Mouse (Mus musculus): ENCODE results near the gene Morn2. TPM values are rescaled to one million over a fixed set of nuclear protein-coding genes. Genes with fewer than 3 reads are reported as not detected.
A peak's percentile ranks its signal among the peaks of the same experiment; 100 is the strongest.

The Morn2 gene
- polyA plus RNA-seq, 1 experiment from 2014 or later: 11.4 TPM

DNA sequence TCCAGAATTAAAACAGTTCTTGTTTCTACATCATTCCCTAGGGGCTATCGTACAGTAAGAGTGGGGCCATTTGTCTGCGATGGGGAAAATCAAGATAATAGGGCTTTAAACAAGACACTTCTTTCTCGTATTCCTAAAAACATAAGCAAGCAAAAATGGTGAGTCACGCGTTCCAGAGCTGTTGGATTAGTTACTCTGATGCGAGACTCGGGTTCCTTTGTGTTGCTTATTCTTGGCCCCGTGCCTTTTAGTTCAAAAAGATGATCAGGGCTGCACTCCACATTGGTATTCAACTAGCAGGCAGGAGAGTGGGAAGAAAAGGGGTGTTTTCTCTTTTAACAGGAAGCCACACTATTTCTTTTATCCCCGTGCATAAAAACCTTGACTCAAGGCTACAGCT lies 21.8 kb downstream of the Morn2 start:
- WGBS (ENCODE audit: insufficient replicate concordance): 72% methylated on average over 9 of the region's 9 CpGs
- Histone ChIP-seq H3K4me2 (ENCODE audit: low read depth, low read length) (no peak overlapping the region), H3K36me3 (replicated peaks; ENCODE audit: insufficient read depth, low read length) (no peaks in the 10 kb centered on the region), H3K4me3 (ENCODE audit: low read depth, low read length) (no peak overlapping the region), H3K9ac (replicated peaks) (no peak overlapping the region), H3K27me3 (ENCODE audit: insufficient read depth, low read length) (no peaks in the 10 kb centered on the region), H3K4me1 (ENCODE audit: insufficient read depth) (no peaks in the 10 kb centered on the region), H3K27ac (ENCODE audit: low read depth) (no peak overlapping the region), H3K9me3 (ENCODE audit: low read length) (no peaks in the 10 kb centered on the region)
- TF ChIP-seq EP300 (IDR thresholded peaks at IDR 0.05; ENCODE audit: low read depth) (no peak), CTCF (IDR thresholded peaks at IDR 0.05; ENCODE audit: low read depth) (no peak)
- no peak for DNase-seq
- no peak for ATAC-seq

DNA sequence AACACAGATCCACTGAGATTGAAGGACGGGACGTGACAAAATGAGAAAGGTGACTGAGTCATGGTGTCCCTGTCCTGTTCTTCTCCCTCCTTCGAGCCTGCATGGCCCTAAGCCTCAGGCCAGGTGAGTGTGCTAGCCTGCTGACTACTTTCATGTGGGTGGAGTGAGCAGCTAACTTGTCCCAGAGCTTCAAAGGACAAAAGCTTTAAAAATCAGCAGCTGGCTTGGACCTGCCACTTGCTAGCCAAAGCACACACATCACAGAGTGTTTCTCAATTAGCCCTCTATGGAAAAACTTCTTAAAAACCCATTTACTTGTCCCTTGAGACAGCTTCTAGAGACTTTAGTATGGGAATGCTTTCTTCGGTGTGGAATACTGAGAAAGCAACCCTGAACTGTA lies 22.4 kb downstream of the Morn2 start:
- WGBS (ENCODE audit: insufficient replicate concordance): 67% methylated on average over 4 of the region's 4 CpGs

DNA sequence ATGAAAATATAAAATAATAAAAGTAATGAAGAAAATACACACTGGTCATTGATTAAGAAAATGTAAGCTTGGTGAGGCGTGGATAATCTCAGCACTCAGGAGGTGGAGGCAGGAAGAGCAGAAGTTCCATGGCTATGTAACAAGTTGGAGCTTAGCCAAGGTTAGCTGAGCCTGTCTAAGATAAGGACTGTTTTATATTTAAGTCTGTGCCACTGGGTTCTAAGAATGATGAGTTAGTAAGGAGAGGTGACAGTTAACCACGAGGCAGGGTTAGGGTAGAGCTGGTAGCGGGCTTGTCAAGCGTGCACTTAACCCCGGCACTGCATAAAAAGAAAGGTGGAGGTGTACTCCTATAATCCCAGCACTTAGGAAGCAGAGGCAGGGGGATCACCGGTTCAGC lies 32.2 kb downstream of the Morn2 start:
- H3K27me3 ChIP-seq (ENCODE audit: insufficient read depth, low read length): no peaks in the 10 kb centered on the region
- H3K36me3 ChIP-seq (replicated peaks; ENCODE audit: insufficient read depth, low read length): no peaks in the 10 kb centered on the region
- TF ChIP-seq EP300 (IDR thresholded peaks at IDR 0.05; ENCODE audit: low read depth) (no peak), CTCF (IDR thresholded peaks at IDR 0.05; ENCODE audit: low read depth) (no peak)
- H3K4me3 ChIP-seq (ENCODE audit: low read depth, low read length): no peak overlapping the region
- no peaks in the 10 kb centered on the region for H3K9me3 ChIP-seq (ENCODE audit: low read length)
- no peaks in the 10 kb centered on the region for H3K4me1 ChIP-seq (ENCODE audit: insufficient read depth)
- DNase-seq (no peak), ATAC-seq (no peak)
- WGBS (ENCODE audit: insufficient replicate concordance): 62% methylated on average over 6 of the region's 6 CpGs
- H3K4me2 ChIP-seq (ENCODE audit: low read depth, low read length): no peak overlapping the region
- H3K9ac ChIP-seq (replicated peaks): no peak overlapping the region
- H3K27ac ChIP-seq (ENCODE audit: low read depth): no peak overlapping the region

More for the DNA sequence above, 22.4 kb downstream of the Morn2 start:
- H3K4me1 ChIP-seq (ENCODE audit: insufficient read depth): no peaks in the 10 kb centered on the region
- H3K27ac ChIP-seq (ENCODE audit: low read depth): no peak overlapping the region
- TF ChIP-seq EP300 (IDR thresholded peaks at IDR 0.05; ENCODE audit: low read depth) (no peak), CTCF (IDR thresholded peaks at IDR 0.05; ENCODE audit: low read depth) (no peak)
- no peak overlapping the region for H3K9ac ChIP-seq (replicated peaks)
- no peaks in the 10 kb centered on the region for H3K27me3 ChIP-seq (ENCODE audit: insufficient read depth, low read length)
- no peaks in the 10 kb centered on the region for H3K9me3 ChIP-seq (ENCODE audit: low read length)
- no peak overlapping the region for H3K4me3 ChIP-seq (ENCODE audit: low read depth, low read length)
- ATAC-seq: no peak
- no peaks in the 10 kb centered on the region for H3K36me3 ChIP-seq (replicated peaks; ENCODE audit: insufficient read depth, low read length)
- no peak overlapping the region for H3K4me2 ChIP-seq (ENCODE audit: low read depth, low read length)
- DNase-seq: no peak

DNA sequence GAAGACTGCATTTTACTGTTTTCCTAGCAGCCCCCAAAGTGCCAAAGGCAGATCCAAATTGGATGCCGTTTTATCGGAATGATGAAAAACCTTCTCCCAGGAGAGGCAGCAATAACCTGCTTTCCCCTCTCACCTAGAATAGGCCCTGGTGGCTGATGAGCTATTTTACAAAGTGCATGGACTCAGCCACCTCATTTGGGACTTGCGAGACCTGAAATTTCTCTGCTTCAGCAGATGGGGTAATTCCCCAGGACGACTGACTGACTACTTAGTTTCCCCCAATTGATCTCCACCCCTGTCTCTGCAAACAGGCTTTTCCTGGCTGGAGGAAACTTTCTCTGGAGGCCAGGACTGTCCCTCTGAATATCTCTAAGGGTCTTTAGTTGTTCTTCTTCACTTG lies 33.0 kb downstream of the Morn2 start:
- ATAC-seq (no peak), DNase-seq (no peak)
- Histone ChIP-seq H3K9ac (replicated peaks) (no peak overlapping the region), H3K4me2 (ENCODE audit: low read depth, low read length) (no peak overlapping the region), H3K36me3 (replicated peaks; ENCODE audit: insufficient read depth, low read length) (no peaks in the 10 kb centered on the region), H3K4me3 (ENCODE audit: low read depth, low read length) (no peak overlapping the region), H3K27me3 (ENCODE audit: insufficient read depth, low read length) (no peaks in the 10 kb centered on the region), H3K4me1 (ENCODE audit: insufficient read depth) (no peaks in the 10 kb centered on the region), H3K27ac (ENCODE audit: low read depth) (no peak overlapping the region), H3K9me3 (ENCODE audit: low read length) (no peaks in the 10 kb centered on the region)
- 68% methylated on average over 4 of the region's 4 CpGs for WGBS (ENCODE audit: insufficient replicate concordance)
- no peak for TF ChIP-seq EP300 (IDR thresholded peaks at IDR 0.05; ENCODE audit: low read depth)
- TF ChIP-seq CTCF (IDR thresholded peaks at IDR 0.05; ENCODE audit: low read depth): no peak

DNA sequence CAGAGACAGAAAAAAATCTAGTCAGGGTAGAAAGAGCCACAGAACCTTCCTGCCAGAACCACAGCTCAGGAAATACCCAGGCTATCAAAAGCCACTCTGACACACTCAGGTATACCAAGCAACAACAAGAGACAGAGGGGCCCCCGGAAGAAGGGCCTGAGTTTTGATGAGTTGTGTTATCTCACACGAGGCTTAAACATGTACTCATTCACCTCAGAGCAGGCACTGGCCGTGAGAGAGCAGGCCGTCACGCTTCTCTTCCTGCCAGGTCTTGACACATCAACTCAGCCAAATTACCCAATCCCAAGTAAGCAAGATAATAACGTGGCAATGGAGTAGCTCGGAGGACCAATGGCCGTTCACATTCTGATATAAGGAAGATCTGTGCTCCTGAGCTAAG lies 33.7 kb downstream of the Morn2 start:
- peak; percentile 26; the same call in 1 of the 2 replicates for ATAC-seq
- TF ChIP-seq CTCF (IDR thresholded peaks at IDR 0.05; ENCODE audit: low read depth) (no peak), EP300 (IDR thresholded peaks at IDR 0.05; ENCODE audit: low read depth) (no peak)
- 34% methylated on average over 8 of the region's 8 CpGs for WGBS (ENCODE audit: insufficient replicate concordance)

DNA sequence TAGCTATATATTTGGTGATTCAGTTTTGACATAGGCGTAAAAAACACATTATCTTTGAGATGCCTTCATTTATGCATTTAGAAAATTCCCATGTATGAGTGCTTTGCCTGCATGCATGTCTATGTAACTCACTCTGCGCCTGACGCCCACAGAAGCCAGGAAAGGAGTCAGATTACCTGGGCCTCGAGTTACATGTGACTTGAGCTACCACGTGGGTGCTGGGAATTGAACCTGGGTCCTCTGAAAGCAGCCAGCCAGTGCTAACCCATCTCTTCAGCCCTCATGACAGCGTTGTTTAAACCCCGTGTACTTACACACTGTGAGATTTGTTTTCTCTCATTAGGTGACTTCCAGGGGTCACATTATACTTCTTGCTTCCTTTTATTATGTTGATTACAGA lies 34.5 kb downstream of the Morn2 start:
- no peak overlapping the region for H3K4me3 ChIP-seq (ENCODE audit: low read depth, low read length)
- no peak overlapping the region for H3K27ac ChIP-seq (ENCODE audit: low read depth)
- H3K9ac ChIP-seq (replicated peaks): no peak overlapping the region
- 75% methylated on average over 7 of the region's 7 CpGs for WGBS (ENCODE audit: insufficient replicate concordance)
- DNase-seq (no peak), ATAC-seq (no peak)
- H3K27me3 ChIP-seq (ENCODE audit: insufficient read depth, low read length): no peaks in the 10 kb centered on the region
- H3K36me3 ChIP-seq (replicated peaks; ENCODE audit: insufficient read depth, low read length): no peaks in the 10 kb centered on the region
- H3K4me1 ChIP-seq (ENCODE audit: insufficient read depth): no peaks in the 10 kb centered on the region
- no peak overlapping the region for H3K4me2 ChIP-seq (ENCODE audit: low read depth, low read length)
- no peaks in the 10 kb centered on the region for H3K9me3 ChIP-seq (ENCODE audit: low read length)
- TF ChIP-seq CTCF (IDR thresholded peaks at IDR 0.05; ENCODE audit: low read depth): no peak

More for the DNA sequence above, 33.7 kb downstream of the Morn2 start:
- Histone ChIP-seq H3K9ac (replicated peaks) (no peak overlapping the region), H3K4me1 (ENCODE audit: insufficient read depth) (no peaks in the 10 kb centered on the region), H3K27me3 (ENCODE audit: insufficient read depth, low read length) (no peaks in the 10 kb centered on the region), H3K9me3 (ENCODE audit: low read length) (no peaks in the 10 kb centered on the region), H3K4me2 (ENCODE audit: low read depth, low read length) (no peak overlapping the region), H3K36me3 (replicated peaks; ENCODE audit: insufficient read depth, low read length) (no peaks in the 10 kb centered on the region), H3K27ac (ENCODE audit: low read depth) (no peak overlapping the region), H3K4me3 (ENCODE audit: low read depth, low read length) (no peak overlapping the region)
- no peak for DNase-seq

DNA sequence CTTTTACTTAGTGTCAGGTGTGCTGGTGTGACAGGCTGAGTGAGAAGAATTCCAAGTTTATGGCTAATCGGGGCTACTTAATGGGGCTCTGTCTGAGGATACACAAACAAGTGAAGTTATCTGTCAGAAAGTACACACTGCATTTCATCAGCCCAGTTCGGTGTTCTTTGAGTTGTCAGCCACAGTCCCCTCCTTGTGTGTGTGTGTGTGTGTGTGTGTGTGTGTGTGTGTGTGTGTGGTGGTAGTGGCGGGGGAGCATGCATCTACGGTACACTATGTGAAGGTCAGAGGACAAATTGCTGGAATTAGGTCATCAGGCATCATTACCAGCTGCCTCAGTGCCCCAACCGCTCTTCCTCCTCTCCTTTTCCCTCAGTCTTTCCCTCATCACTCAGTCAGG lies 35.5 kb downstream of the Morn2 start:
- Histone ChIP-seq H3K36me3 (replicated peaks; ENCODE audit: insufficient read depth, low read length) (no peaks in the 10 kb centered on the region), H3K9ac (replicated peaks) (no peak overlapping the region), H3K9me3 (ENCODE audit: low read length) (no peaks in the 10 kb centered on the region), H3K27me3 (ENCODE audit: insufficient read depth, low read length) (no peaks in the 10 kb centered on the region), H3K27ac (ENCODE audit: low read depth) (no peak overlapping the region), H3K4me3 (ENCODE audit: low read depth, low read length) (no peak overlapping the region), H3K4me1 (ENCODE audit: insufficient read depth) (no peaks in the 10 kb centered on the region), H3K4me2 (ENCODE audit: low read depth, low read length) (no peak overlapping the region)
- TF ChIP-seq EP300 (IDR thresholded peaks at IDR 0.05; ENCODE audit: low read depth) (no peak), CTCF (IDR thresholded peaks at IDR 0.05; ENCODE audit: low read depth) (no peak)
- DNase-seq (peak; percentile 43), ATAC-seq (peak; percentile 89)
- WGBS (ENCODE audit: insufficient replicate concordance): 62% methylated on average over 5 of the region's 5 CpGs
